Mouse (Mus musculus) urinary bladder, adult 18-20 months (tissue): ENCODE measurements around the gene Rdm1.
"Not testable (repeated sequence)": the region's sequence is repeated elsewhere in the genome, so short reads cannot be mapped to it uniquely, and the experiment has no call there.

Experiments used
- DNase-seq, 2 experiments: peaks; one replicate each; pipeline ENCODE4 v3.0.0; 2022; ENCODE audit warnings: low spot score in 2 of 2, mixed read lengths in 2 of 2

Rdm1 gene

GRCm38 (mm10) chr11:101626995-101627856 is at the start of gene Rdm1:
Gene Rdm1 (plus strand): TSS chr11:101627195.
- peak; percentile 56 to 66 for DNase-seq

GRCm38 (mm10) chr11:101581081-101581764 is 45.8 kb upstream of the Rdm1 start:
- no peak for DNase-seq

GRCm38 (mm10) chr11:101582054-101583035 is 44.6 kb upstream of the Rdm1 start, which contains the start of gene Tmem106a:
Gene Tmem106a (plus strand): TSS chr11:101582242.
- peak; percentile 46 to 53 for DNase-seq

GRCm38 (mm10) chr11:101583205-101583604 is 43.8 kb upstream of the Rdm1 start:
- no peak for DNase-seq

- DNase-seq, result not testable (repeated sequence)
These were observed 42.0 kb upstream of the Rdm1 start for GRCm38 (mm10) chr11:101585031-101585430.

GRCm38 (mm10) chr11:101585805-101586204 is 41.2 kb upstream of the Rdm1 start:
- no peak for DNase-seq

GRCm38 (mm10) chr11:101587676-101588075 is 39.3 kb upstream of the Rdm1 start:
- DNase-seq, result no peak

GRCm38 (mm10) chr11:101588868-101589267 is 38.1 kb upstream of the Rdm1 start:
- DNase-seq, result no peak

GRCm38 (mm10) chr11:101589444-101589843 is 37.6 kb upstream of the Rdm1 start:
- DNase-seq, result peak in 1 of 2 experiments; percentile 33

GRCm38 (mm10) chr11:101589989-101590624 is 36.9 kb upstream of the Rdm1 start:
- no peak for DNase-seq

GRCm38 (mm10) chr11:101599156-101599555 is 27.8 kb upstream of the Rdm1 start, which contains the start of gene Gm11634:
Gene Gm11634 (minus strand): TSS chr11:101599256.
- DNase-seq, result no peak

GRCm38 (mm10) chr11:101602491-101602890 is 24.5 kb upstream of the Rdm1 start:
- DNase-seq, result peak; percentile 18 to 32

GRCm38 (mm10) chr11:101604116-101604515 is 22.9 kb upstream of the Rdm1 start:
- DNase-seq, result no peak

GRCm38 (mm10) chr11:101604531-101605453 is 22.2 kb upstream of the Rdm1 start:
- DNase-seq, result peak; percentile 57 to 65

GRCm38 (mm10) chr11:101607134-101607533 is 19.9 kb upstream of the Rdm1 start:
- not testable (repeated sequence) for DNase-seq

GRCm38 (mm10) chr11:101610445-101610844 is 16.6 kb upstream of the Rdm1 start:
- DNase-seq, result no peak

GRCm38 (mm10) chr11:101613596-101613995 is 13.4 kb upstream of the Rdm1 start:
- DNase-seq, result no peak

GRCm38 (mm10) chr11:101614116-101614515 is 12.9 kb upstream of the Rdm1 start:
- DNase-seq, result no peak

GRCm38 (mm10) chr11:101615380-101615779 is 11.6 kb upstream of the Rdm1 start:
- no peak for DNase-seq

- DNase-seq, result no peak
These were observed 10.9 kb upstream of the Rdm1 start for GRCm38 (mm10) chr11:101616104-101616503.
